Mouse (Mus musculus): Measurements from ENCODE around the gene Tmem210.

Gene Tmem210

DNA sequence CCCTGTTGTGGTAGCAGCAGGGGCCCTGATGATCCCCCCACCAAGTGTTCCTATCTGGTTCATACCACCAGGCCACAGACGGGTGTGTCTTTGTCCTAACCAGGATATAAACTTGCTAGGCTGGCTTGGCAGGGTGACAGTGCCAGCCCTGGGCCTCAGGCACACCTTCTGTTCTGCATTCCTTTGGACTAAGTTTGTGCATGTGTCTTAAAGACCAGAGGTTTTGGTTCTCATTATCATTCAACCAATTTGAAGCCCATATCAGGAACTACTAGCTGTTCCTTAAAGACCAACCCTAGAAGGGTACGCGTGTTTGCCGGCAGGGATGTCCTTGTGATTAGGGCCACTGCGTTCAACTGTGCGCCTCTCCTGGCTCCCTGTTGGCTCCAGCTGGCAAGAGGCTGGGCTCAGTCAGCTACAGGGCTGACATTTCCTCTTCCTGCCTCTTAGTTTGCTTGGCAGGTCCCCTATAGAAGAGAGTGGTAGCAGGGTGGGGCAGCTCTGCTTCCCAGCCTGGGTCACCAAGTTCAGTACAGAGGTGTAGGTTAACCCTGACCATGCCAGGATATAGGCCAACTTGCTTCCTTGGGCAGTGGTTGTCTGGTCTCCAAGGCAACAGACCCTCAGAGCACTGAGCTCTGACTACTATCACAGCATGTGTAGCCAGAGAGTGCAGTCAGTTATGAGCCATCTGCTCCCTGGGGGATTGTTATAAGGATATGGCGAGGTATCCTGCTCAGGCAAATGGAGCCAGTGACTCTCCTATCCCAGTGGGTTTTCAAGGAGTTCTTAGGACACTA is 908 bp upstream of the Tmem210 start:
- TF ChIP-seq GATA4 (IDR thresholded peaks at IDR 0.05; ENCODE audit: insufficient replicate concordance, low read length), result no peak

DNA sequence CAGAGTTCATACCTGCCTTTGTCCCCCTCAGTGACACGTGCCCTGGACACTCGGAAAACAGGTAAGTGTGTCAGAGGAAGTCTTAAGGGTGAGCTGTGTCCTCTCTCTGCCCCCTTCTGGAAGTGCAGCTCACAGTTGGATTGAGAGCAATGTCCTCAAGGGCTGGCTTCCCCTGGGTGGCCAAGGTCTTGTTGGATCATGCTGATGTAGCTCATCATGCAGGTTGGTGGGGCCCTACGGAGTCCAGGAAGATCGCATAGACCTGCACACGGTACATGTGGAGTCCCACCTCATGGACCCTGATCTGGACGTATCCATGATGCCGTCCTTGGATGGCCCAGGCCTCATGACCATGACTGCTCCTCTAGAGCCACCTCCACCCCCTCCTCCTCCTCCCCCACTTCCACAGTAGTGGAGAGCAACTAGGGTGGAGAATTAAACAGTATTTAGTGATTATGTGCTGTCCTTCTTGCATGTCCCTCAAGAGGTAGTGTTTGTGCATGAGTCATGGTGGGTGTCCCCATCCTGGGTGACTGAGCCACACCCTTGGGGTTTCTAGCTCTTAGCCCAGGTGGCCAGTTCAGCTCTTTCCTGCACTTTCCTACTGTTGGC is 895 bp downstream of the Tmem210 start:
- TF ChIP-seq GATA4 (IDR thresholded peaks at IDR 0.05; ENCODE audit: insufficient replicate concordance, low read length), result no peak

DNA sequence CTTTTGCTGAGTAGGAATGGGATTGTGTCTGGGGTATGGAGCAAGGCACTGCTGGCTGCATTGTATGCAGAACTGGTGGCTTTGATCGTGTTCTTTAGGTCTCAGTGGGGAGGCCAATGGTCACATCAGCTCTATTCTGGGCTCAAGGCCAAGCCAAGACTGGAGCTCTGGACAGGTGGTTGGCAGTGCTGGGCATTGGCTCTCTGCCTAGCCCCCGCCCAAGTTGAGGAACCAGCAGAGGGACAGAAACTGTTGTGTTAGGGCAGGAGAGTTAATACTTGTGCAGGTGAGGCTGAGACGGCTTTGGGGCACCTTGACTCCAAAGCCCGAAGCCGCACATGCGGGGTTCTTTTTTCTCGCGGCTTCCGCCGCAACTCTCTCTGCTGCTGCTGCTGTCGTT is 1.7 kb downstream of the Tmem210 start, which contains the start of gene Lrrc26:
Gene Lrrc26 (plus strand): TSS at position 265 of the 400 bp plus-strand sequence.
- TF ChIP-seq GATA4 (IDR thresholded peaks at IDR 0.05; ENCODE audit: insufficient replicate concordance, low read length), result no peak

DNA sequence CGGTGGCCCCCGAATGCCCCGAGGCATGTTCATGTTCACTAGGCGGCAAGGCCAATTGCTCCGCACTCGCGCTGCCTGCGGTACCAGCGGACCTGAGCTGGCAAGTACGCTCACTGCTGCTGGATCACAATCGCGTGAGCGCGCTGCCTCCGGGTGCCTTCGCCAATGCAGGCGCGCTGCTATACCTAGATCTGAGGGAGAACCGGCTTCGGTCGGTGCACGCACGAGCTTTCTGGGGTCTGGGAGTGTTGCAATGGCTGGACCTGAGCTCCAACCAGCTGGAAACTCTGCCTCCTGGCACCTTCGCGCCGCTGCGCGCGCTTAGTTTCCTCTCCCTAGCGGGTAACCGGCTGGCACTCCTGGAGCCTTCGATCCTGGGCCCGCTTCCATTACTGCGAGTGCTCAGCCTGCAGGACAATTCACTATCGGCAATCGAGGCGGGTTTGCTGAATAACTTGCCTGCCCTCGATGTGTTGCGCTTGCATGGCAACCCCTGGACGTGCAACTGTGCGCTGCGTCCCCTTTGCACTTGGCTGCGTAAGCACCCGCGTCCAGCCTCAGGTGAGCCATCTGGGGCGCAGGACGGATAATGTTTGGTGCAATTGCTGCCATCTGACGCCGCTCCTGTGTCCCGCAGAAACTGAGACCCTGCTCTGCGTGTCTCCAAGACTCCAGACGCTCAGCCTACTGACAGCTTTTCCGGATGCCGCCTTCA is 2.3 kb downstream of the Tmem210 start:
- TF ChIP-seq GATA4 (IDR thresholded peaks at IDR 0.05; ENCODE audit: insufficient replicate concordance, low read length), result no peak

DNA sequence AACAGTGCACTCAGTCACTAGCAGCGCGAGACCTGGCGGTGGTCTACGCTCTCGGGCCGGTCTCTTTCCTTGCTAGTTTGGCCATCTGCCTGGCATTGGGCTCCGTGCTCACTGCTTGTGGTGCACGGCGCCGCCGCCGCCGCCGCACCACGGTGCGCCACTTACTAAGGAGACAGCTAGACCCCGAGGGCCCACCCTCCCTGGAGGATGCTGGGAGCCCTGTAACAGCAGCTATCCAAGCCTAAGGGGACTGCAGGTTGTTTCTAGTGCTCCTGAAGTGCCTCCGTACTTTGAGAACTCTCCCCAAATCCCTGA is 2.8 kb downstream of the Tmem210 start:
- TF ChIP-seq GATA4 (IDR thresholded peaks at IDR 0.05; ENCODE audit: insufficient replicate concordance, low read length), result no peak

DNA sequence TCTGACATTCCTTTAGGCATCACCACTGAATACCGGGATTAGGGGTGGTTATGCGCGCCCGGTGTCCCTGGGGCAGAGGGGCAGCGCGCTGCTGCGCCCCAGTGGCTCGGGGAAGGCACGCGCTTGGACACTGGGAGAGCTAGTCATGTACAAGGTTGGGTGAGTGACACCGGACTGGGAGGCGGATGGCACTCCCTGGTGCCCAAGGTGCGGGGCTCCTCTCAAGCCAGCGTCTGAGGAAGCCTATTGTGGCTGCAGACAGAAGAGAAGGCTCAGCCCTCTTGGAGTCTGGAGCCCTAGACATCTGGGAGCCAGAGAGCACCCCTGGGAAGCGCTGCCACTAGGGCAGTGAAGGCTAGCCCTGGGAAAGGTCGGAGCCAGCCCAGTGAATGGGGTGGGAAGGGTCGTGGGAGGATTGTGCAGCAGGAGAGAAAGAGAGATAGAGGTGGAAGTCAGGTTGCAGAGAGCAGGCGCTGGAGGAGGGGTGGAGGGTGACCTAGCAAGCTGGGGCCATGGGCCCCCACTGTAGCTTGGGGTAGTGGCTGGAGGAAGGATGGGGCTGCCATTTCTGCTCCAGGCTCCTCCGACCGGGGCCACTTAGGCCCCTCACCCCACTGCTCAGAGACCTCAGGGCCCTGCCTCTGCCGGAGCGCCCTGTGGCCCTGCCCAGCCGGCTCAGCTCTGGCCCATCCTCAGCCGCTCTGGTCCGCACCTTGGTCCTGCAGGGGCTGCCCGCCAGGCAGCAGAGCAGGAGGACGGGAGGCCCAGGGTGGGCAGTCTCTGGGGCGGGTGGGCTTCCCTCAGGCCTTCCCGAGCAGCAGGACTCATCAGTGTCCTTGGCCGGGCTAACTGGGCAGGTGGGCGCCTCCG is 3.5 kb downstream of the Tmem210 start:
- no peak for TF ChIP-seq GATA4 (IDR thresholded peaks at IDR 0.05; ENCODE audit: insufficient replicate concordance, low read length)

DNA sequence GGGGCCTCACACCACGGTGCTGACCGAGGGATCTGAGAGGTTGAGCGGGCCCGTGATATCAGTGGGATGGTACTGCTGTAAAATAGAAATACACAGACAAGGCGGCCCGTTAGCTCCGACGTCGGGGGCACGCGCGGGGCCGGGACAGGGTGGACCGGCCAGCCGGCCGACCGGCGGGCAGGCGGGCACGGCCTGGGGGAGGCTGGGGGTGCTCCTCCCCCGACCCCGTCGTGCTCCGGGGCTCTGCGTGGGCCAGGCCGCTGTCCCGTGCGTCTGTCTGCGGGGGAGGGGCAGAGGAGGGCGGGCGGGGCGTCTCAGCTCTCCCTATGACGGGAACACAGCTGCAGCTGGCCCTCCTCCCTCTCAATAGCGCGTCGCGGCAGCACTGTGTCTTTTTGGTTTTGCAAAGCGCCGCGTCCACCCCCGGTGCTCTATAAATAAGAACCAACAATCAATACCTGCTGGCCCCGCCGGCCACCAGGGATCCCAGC is 4.2 kb downstream of the Tmem210 start:
- no peak for TF ChIP-seq GATA4 (IDR thresholded peaks at IDR 0.05; ENCODE audit: insufficient replicate concordance, low read length)

DNA sequence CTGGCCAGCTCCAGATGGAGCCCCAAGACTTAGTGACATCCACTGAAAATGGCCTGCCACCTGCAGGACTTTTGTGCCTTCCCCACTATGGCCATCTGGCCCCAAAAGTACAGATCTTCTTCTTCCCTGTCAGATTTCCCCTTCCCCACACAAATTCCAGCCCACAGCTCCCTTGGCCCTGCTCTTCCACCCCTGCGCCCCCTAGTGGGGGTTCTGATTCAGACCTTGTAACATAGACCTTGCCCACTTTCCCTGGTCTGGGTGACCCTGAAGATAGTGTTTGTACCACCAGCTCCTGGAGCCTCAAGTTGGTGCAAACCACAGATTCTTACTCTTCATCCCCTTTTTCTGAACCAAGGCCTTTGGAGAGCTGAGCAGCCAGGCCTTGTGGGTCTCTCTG is 4.9 kb downstream of the Tmem210 start:
- TF ChIP-seq GATA4 (IDR thresholded peaks at IDR 0.05; ENCODE audit: insufficient replicate concordance, low read length), result no peak

DNA sequence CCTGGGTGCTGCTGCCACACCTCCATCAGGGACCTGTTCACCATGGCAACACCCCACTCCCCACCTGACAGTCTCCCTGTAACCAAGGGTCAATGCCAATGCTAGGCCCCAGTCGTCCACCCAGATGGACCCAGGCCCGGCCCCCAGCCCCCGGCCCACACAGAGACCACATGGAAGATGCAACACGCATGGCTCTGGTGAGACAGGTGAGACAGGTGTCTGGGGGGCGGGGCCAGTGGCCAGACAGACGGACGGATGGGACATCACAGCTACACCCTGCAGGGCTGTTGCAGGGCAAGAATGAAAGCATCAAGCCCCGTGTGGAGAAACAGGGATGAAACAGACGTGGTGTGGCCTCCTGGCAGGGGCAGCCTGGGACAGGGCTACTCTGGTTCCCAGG is 5.8 kb downstream of the Tmem210 start:
- TF ChIP-seq GATA4 (IDR thresholded peaks at IDR 0.05; ENCODE audit: insufficient replicate concordance, low read length), result no peak

DNA sequence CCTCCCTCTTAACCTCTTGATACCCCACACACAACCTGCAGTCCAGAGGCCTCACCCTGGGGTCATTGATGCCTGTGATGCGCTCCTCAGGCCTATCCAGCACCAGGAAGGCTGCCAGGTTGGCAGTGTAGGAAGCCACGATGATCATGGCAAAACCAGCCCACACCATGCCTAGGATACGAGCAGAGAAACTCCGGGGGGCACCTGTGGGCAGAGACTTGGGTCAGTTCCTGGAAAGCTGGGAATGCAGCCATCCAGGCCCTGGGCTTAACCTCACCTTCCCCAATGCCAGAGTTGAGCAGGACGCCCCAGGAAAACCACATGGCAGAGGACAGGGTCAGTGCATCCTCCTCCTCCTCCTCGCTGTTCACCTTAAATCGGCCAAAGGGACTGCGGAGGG is 9.1 kb downstream of the Tmem210 start:
- TF ChIP-seq GATA4 (IDR thresholded peaks at IDR 0.05; ENCODE audit: insufficient replicate concordance, low read length), result no peak

DNA sequence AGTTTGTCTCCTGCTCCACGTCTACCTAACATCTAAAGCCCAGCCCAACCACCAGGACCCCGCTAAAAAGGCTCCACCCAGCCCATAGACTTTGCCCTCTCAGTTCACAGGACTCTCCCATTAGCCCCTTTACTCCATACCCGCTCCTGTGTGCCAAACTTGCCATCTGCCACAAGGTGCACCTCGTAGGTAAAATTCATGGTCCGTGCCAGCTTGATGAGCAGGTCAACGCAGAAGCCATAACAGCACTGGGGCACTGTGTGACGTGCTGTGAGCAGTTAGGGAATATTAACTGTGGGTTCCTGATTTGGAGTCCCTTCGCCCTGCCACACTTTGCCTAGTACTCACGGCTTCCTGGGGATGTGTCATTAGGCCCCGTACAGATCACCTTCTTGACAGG is 10.1 kb downstream of the Tmem210 start:
- no peak for TF ChIP-seq GATA4 (IDR thresholded peaks at IDR 0.05; ENCODE audit: insufficient replicate concordance, low read length)

DNA sequence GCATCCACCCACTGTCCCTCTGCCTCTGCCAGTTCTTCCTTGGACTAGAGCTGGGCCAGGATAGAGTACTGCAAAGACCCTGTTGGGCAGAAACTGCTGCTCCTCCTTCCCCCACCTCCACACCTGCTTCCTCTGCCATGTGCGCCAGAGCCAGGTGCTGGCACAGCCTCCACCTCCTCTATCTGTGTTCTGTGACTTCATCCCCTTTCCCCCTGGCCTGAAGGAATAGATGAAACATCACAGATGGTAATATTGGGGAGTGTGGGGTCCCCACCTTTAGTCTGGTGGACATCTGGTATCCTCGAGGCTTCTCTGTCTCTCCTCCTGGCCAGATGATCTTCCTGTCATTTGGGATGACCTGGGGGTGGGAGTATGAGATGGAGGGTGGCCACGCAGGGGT is 15.5 kb downstream of the Tmem210 start:
- TF ChIP-seq GATA4 (IDR thresholded peaks at IDR 0.05; ENCODE audit: insufficient replicate concordance, low read length), result no peak

DNA sequence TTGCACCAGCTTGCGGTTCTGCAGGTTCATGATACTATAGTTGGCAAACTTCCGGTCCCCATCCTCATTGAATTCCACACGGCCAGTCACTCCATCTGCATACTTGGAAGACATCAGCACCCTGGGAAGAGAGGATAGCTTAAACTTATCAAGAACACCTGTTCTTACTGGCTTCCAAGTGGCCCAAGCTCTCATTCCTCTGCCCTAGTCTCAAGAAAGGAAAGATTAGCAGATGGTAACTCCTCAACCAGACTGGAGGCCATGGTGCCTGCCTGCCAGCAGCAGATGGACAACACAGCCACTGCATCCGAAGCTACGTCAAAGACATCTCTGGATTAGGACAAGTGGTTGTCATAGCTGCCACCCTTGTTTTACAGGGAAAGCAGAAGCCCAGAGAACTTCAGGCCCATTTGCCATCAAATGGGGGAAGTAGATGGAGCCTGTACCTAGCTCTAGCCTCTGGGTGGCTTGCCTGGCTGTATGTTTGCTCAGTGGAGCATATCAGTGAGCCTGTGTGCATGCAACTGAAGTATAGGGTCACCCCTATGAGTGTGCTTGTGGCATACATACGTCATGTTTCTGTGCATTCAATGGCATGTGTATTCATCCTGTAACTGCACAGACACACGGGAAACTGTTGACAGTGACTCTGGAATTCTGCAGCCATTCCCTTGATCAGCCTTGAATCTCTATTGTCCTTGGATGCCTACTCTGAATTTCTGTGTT is 16.1 kb downstream of the Tmem210 start:
- TF ChIP-seq GATA4 (IDR thresholded peaks at IDR 0.05; ENCODE audit: insufficient replicate concordance, low read length), result no peak

All from liver, adult (tissue).